Comparison of ENCODE assay signal across 9 mouse cellular contexts in the genomic region with DNA sequence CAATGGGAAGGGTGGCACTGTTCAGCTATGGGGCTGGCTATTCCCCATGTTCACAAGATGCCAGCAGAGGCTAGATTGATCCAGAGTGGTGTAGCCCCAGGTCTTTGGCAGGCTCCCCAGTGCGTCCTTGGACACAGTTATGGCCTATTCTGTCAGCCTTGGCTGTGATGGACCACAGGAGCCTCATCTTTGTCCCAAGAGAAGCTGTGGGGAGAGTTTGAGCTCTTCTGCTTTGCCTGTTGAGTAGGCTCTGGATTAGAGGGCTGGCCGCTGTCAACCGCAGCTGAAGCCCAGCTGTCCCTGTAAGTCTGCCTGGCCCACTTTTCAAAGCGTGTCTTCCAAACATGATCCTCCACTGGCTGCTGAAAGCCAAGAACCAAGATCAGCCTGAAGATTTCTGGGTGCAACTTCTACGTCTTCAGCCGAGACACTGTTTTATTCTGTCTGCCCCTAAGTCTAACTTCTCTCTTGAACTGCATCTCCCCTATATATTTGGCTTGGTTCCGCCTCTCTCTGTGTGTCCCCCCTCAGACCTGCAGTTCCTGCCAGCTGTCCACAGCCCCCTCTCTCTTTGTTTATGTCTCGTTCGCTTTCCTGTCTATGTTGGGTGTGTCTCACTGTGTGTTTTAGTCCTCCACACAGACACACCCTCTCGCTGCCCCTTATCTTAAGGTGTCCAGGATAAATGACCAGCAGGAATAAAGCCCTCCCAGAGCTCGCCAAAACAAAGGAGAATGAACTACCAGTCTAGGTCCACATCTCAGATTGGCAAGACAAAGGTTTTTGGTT. TPM values are rescaled to one million over a fixed set of nuclear protein-coding genes. Genes with fewer than 3 reads are reported as not detected.
DNase-seq lines count a peak whose midpoint lies in the region; ATAC-seq lines count a peak whose summit lies in the region.
"Had no signal": no experiment of that assay in that cellular context is flagged by ENCODE, and none has a peak within 500 bp of the region (broad histone marks: within the 10 kb centered on the region; RNA-seq: fewer than 3 reads in every experiment).

No protein-coding gene starts in this region.

- H3K36me3 ChIP-seq in forebrain, embryonic 11.5 days (ENCODE audit: control insufficient read depth, insufficient read depth, low read length), result no peaks in the 10 kb centered on the region

- H3K4me1 ChIP-seq in forebrain, embryonic 11.5 days (replicated peaks; ENCODE audit: control insufficient read depth, insufficient read depth, low read length), result no peaks in the 10 kb centered on the region

- no peak overlapping the region for H3K4me3 ChIP-seq in forebrain, embryonic 11.5 days (ENCODE audit: low read depth, low read length)

- H3K9me3 ChIP-seq in forebrain, embryonic 11.5 days (ENCODE audit: control insufficient read depth, low read length), result no peaks in the 10 kb centered on the region

- intact Hi-C loops in heart, postnatal 25 days (cut with DNase I), result no loop called here

- H3K27ac ChIP-seq in forebrain, embryonic 11.5 days (ENCODE audit: low read depth, low read length), result no peak overlapping the region

- peak; percentile 73 for DNase-seq in kidney, postnatal 10 days
- DNase-seq in kidney, adult 9 months, result no peak
- peak; percentile 80 for DNase-seq in gastrocnemius, adult 18-20 months (ENCODE audit: low spot score)
- DNase-seq in heart, postnatal 25 days (ENCODE audit: low spot score), result peak; percentile 49
- DNase-seq in lung, postnatal 14 days, result peak; percentile 43
- no peak for DNase-seq in right cerebral cortex, postnatal 4 days
- no peak for DNase-seq in forebrain, embryonic 11.5 days (ENCODE audit: low spot score)
- no peak for DNase-seq in c-Kit-positive CD71-positive TER-119-positive erythroid progenitor cells, embryonic 14.5 days (ENCODE audit: low spot score)

- WGBS in forebrain, embryonic 11.5 days, result 84% methylated on average over 11 of the region's 11 CpGs

- no peak overlapping the region for H3K4me2 ChIP-seq in forebrain, embryonic 11.5 days (ENCODE audit: low read depth, low read length, severe bottlenecking)

- no peak for ATAC-seq in forebrain, embryonic 11.5 days (replicated peaks; ENCODE audit: low FRiP score)
- ATAC-seq: forebrain, embryonic 14.5 days had no signal

- H3K9ac ChIP-seq in forebrain, embryonic 11.5 days (ENCODE audit: low read length), result no peak overlapping the region

- no peaks in the 10 kb centered on the region for H3K27me3 ChIP-seq in forebrain, embryonic 11.5 days (ENCODE audit: control insufficient read depth, insufficient read depth, low read length)

RNA-seq across cellular contexts. Expression of gene Dlg1, which starts 56.7 kb away (rescaled TPM):
- 10 to 100 TPM; 59.5 to 60.6 TPM for total RNA-seq in gastrocnemius, adult 18-20 months (2021)
- 10 to 100 TPM; 41.7 to 41.8 TPM for total RNA-seq in heart, postnatal 25 days (2021)
- polyA plus RNA-seq in forebrain, embryonic 11.5 days (2014; fragmentation: Nextera tagmentation; extraction: Ambion mirVana), result 33.1 and 38.5 TPM in 2 replicates

Comparison
In these comparisons a context has a peak if more than half of its experiments do, and no peak if none do; other contexts are left out.
1. DNase-seq: peak in kidney, postnatal 10 days (single experiment), gastrocnemius, adult 18-20 months (single experiment), heart, postnatal 25 days (single experiment) and lung, postnatal 14 days (single experiment); none in kidney, adult 9 months (single experiment), right cerebral cortex, postnatal 4 days (single experiment), forebrain, embryonic 11.5 days (single experiment) and c-Kit-positive CD71-positive TER-119-positive erythroid progenitor cells, embryonic 14.5 days (single experiment).